Mouse (Mus musculus): Measurements from ENCODE around the gene Ms4a6d. TPM values are rescaled to one million over a fixed set of nuclear protein-coding genes. Genes with fewer than 3 reads are reported as not detected.

The Ms4a6d gene
- under 1 TPM; 0.50 to 0.54 TPM for total RNA-seq (2021)

DNA sequence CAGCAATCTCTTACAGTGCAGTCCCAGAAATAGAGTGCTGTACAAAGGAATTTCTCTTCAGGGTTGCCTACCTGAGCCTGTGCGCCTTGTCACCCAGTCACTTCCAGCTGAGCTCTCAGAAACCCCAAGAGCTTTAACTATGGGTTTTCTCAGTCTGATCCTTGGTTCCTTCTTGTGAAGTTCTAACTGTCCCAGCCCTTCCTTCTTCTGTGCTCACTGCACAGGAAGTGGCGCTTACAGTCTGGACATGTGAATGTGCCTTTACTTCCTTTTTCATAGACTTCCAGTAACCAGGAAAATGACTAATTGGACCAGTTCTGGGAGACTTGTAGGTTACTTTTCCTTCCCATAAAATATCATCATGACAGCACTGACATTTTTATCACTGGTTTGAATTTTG is at the start of gene Ms4a6d:
Gene Ms4a6d, minus strand, starts transcription at position 247 of the 400 bp plus-strand sequence.
- no peak for DNase-seq
- intact Hi-C loops (cut with DNase I) = loop anchor here (5.0 kb wide), 1 partner anchor 247 kb away; no protein-coding TSS in a partner anchor

DNA sequence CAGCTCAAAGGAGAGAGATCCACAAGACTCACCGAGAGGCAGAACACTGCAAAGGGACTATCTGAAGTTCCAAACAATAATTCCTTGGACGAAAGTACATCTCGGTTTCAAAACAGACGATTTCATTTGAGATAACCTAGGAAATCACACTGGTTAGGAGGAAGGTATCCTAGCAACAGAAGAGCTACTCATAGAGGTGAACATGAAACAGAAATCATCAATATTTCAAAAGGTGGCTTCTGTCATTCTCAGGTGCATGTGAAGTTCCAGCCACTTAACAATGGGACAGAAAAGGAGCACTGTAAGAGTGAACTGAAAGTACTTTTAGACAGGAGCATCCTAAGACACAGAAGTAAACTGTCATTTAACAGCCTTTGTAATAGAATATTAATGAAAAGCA is 44.9 kb upstream of the Ms4a6d start:
- intact Hi-C loops (cut with DNase I) = no loop called here
- no peak for DNase-seq

DNA sequence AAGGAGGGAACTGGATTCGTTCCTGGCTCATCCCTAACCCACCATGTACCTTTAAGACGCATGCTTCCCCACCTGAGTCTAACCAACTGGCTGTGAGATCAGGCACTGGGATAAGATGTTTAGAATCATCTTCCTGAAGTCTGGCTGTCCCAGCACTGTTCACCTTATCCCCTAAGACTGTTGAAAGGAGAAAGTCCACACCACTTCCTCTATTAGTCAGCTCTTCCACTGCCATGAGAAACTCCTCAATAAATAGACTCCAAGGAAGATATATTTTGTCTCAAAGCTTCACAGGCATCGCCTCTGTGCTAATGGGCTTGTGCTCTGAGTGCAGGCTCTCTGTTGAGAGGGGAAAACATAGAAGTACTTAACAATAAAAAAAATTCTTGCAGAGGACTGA is 41.5 kb upstream of the Ms4a6d start:
- intact Hi-C loops (cut with DNase I) = no loop called here
- no peak for DNase-seq

DNA sequence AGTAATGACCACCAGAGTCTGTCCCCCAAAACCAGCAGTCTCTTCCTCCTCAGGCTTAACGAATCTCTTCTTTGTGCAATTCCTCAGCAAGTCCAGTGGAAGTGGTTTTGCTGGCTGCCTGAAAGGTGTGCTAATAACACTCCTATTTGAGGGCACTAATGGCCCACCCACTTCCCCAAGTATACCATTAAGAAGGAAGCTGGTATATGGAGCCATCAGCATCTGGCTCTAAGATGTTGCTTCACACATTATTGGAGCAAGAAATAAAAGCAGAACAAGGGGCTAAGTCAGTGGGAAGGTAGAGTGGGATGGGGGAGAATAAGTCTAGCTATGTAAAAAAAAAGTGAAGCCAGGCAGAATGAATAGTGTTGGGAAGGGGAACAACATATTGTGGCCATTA is 36.1 kb upstream of the Ms4a6d start, which contains the start of gene Ms4a3:
Gene Ms4a3, minus strand, starts transcription at position 120 of the 400 bp plus-strand sequence.
- no peak for DNase-seq
- intact Hi-C loops (cut with DNase I) = no loop called here

DNA sequence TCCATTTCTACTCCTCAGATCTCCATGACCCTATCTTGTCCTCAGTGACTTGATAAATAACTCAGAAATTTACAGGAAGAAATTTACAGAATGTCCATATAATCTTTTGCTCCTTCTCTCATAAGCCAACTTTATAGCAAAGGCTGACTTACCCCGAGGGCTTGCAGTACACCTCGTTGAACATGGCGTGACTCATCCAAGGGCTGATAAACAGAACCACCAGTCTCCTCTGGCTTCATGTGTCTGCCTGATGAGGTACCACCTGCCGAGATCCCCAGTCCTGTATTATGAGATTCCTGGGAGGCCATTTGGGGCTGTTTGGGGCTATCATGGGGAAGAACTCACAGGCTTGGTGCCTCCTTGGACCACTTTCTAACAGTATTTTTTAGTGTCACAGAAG is 34.4 kb upstream of the Ms4a6d start:
- no peak for DNase-seq
- intact Hi-C loops (cut with DNase I) = no loop called here

DNA sequence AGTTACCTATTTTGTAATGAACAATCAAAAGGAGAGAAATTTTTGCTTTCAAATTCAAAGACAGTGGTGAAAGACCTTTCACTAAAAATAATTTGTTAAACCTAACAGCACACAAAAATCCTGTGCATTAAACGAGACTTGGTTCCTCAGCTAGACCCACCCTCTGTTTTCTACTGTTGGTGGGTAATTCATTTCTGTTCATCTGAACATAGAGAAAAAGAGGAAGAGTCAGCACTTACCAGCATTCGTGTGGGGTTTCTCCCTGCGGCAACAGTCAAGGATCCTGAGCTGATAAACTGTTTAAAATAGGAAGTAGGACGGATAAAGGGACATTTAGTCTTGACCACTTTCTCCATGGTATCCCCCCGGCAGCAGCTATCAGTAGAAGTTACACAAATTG is 30.9 kb upstream of the Ms4a6d start:
- DNase-seq = no peak

DNA sequence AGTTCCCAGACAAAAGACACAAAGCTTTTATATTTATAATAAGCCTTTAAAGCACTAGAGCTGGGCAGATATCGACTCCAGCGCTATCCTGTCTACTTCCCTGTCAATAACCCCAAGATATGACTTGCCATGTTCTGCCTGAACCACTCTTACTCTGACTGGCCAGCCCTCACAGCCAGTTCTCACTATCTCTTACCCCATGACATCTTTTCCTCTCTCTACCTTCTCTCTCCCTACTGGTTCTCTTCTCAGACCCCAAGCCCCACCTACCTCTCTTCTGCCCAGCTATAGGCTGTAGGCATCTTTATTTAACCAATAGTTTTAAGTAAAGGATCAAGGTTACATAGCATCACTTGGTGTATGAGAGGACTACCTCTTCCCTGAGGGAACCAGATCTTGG is 29.7 kb upstream of the Ms4a6d start:
- DNase-seq = no peak
- intact Hi-C loops (cut with DNase I) = no loop called here

More for the DNA sequence above, 30.9 kb upstream of the Ms4a6d start:
- intact Hi-C loops (cut with DNase I) = no loop called here

DNA sequence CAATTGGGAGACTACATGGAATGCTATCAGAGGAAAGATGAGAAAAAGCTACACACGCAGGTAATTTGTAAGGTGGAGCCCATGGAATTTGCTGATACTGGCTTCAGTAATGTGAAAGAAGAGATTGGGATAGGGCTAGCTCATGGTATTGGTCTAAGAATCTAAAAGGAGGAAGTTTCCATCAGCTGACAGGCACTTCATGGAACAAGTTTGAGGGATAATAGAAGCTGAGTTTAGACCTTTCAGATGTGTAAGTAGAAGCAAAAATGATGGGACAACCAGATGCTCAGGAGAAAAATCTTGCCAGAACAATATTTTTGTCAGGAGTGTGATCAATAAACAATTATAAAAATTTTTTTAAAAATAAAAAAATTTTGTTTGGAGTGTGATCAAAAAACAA is 29.1 kb upstream of the Ms4a6d start:
- DNase-seq = no peak

DNA sequence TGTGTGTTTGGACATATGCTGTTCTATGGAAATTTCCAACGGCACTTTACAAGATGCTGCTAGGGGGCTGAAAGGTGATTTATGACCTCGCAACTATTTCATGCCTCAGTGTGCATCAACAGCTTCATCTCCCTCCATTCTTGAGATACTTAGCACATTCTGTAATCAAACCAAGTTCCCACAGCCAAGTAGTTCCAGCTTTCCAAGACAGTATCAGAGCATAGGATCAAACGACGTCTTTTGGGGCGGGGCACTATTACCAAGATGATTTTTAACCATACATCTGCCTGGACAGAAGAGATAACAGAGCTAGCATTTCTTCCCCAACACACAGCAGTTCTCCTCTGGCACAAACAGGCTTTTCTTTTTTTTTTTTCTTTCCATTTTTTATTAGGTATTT is 20.6 kb upstream of the Ms4a6d start:
- intact Hi-C loops (cut with DNase I) = no loop called here

More for the DNA sequence above, 29.1 kb upstream of the Ms4a6d start:
- intact Hi-C loops (cut with DNase I) = no loop called here

DNA sequence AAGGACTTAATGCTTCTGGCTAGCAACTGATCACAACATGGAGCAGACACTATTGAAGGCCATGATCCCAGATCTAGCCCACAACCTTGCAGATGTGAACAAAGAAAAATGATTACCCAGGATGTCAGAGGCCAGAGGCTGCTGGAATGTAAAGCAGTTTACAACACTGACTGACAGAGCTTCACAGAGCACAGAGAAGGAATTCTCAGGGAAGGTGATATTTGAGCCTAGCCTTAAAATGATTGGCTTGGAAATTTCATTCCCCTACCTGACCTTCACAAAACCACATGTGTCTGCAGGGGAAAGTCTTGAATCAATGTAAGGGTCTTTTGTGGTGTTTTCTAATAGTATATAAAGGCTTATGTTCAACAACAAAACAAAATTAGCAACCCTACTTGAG is 20.2 kb upstream of the Ms4a6d start:
- intact Hi-C loops (cut with DNase I) = no loop called here
- no peak for DNase-seq

More for the DNA sequence above, 20.6 kb upstream of the Ms4a6d start:
- DNase-seq = no peak

DNA sequence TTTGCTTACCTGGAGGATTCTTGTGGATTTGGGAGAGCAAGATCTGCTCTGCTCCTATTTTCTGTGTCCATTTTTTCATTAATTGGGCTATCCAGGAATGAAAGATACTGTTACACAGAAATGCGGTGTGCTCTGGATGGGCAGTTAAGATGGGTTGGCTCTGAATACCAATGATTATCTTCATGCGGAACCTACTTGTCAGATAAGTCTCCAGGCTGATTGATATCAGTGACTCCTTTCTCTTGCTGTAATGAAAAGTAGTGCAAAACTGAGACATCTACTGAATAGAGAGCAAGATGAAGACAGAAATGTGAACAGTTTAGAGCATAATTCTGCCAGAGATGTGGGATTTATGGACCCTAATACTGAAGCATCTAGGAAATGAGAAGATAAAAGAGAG is 18.9 kb upstream of the Ms4a6d start, which contains the start of gene Ms4a2:
Gene Ms4a2, minus strand, starts transcription at position 169 of the 400 bp plus-strand sequence.
- DNase-seq = no peak
- intact Hi-C loops (cut with DNase I) = no loop called here

DNA sequence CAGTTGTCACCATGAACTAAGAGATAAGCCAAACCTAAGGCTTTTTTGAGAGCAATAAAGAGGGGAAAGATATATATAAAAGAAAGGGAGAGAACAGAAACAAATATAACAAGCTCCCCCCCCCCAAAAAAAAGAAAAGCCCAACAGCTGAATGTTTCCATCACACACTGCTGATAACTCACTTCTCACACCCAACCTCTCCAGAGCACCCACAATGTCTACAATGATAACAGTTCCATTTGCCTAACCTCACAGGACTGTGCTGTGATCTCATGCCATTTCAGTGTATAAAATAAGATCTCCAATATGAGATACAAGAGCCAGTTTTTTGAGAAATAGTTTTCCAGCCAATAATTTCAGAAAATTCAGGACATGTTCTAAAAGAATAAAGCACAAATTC is 13.3 kb upstream of the Ms4a6d start:
- no peak for DNase-seq
- intact Hi-C loops (cut with DNase I) = no loop called here

DNA sequence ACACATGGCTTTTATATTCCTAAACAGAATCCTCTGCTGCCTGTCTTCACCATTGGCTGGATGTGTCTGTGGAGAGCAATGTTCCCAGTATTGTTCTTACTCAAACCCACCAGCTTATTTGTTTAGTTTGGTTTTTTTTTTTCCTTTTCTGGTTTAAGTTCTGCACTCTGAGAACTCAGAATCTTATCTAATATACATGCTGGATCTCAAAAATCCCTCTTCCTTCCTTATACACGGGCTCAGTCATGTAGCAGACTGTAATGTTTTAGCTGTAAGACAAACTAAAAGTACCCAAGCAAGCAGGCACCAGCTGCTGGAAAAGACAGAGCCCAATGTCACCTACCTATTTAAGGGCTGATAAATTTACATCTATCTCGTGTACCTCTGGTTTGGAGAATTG is 10.2 kb upstream of the Ms4a6d start:
- DNase-seq = no peak
- intact Hi-C loops (cut with DNase I) = no loop called here

DNA sequence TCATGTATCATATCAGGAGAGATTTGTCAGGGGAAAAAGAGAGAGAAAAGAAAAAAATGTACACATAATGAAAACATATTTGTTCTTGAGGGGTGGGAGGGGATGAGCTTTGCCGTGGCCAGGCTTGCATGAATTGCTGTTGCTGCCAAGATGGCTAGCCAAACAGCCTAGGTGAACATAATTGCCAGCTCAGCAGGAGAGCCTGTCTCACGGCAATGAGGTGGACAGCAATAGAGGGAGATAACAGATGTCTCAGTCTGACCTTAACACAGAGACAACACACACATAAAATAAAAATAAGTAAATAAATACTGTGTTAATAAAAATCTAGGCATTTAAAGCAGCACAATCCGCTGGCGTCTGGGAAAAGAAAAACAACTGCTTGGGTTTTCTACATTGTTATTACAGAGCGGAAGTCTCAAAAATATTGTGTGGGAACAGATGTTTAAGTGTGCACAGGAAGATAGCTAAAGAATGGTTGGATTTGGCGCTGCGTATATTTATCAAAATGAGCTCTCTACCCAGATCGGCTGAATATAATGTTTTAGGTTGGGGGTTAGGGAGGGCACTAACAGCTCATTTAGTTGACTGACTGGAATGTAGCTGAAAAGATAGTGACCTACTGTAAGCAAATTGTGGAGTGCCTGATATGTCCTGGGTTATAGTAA is 9.3 kb upstream of the Ms4a6d start:
- intact Hi-C loops (cut with DNase I) = no loop called here
- peak; percentile 49 for DNase-seq

DNA sequence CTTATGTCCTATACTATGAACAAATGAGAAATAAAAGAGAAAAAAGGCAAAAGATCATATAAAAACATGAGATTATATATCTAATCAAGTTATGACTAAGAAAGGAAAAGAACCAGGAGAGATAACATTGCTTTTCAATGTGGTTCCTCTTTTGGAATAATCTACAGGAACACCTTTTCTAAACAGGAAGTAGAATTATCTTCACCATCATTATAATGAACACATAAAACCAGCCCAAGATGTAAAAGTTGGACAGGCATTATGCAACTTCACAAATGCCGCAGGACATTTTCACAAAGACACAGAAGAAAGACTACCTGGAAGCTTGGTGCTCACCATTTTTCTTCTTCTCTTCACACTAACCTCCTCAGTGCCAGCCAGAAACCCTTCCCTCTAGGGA is 8.4 kb upstream of the Ms4a6d start:
- DNase-seq = no peak
- intact Hi-C loops (cut with DNase I) = no loop called here

DNA sequence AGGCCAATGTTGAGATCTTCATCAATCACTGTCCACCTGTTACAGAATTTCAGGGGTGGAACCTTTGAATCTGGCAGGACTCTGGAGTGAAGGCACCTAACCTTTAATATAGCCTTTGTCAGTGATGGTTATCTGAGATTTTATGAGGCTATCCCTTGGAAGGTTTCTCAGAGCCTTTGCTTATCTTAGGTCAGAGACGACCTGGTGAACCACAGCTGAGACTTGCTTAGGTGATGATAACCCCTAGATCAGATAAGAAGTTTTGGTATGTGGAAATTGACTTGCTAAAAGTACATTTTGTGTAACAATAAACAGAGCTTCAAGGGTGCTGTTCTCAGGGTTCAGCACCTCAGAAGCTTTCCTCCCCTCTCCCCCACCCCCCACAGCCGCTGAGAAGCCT is 7.6 kb upstream of the Ms4a6d start:
- DNase-seq = no peak
- intact Hi-C loops (cut with DNase I) = no loop called here

DNA sequence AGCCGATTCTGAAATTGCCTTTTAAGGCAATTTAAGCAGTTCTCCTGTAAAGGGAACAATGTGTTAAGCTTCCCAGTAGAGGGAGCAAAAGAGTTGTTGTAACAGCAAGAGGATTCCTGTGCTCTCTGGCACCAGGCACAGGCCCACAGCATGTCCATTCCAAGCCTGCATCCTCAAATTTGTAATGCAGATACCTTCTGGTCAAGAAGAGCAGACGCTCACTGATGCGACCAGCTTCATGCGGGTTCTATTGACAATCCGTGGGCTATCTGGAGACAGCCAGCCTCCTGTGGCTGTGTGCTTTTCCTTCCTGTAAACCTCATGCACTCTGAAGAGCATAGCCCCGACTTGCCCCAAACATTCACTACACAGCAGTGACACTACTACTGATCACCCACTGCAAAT is 6.9 kb upstream of the Ms4a6d start:
- intact Hi-C loops (cut with DNase I) = loop anchor here (2.0 kb wide), 1 partner anchor 157 kb away; no protein-coding TSS in a partner anchor
- DNase-seq = peak; percentile 37

DNA sequence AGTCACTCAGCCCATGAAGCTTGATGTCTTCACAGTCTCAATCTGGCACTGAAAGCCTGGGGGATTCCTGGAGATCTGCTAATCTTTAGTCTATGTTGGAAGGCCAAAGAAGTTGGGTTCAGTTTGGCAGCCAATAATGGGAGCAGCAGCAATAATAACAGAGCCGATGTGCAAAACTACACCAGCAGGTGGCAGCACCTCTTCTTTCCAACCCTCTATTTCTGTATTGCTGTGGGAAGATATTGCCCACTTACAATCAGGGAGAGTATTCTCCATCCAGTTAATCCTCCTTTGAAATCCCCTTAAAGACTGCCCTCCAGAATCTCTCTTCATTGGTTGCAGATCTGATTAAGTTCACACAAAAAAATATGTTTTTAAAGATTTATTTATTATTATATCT is 3.5 kb upstream of the Ms4a6d start:
- peak; percentile 44 for DNase-seq
- intact Hi-C loops (cut with DNase I) = no loop called here

DNA sequence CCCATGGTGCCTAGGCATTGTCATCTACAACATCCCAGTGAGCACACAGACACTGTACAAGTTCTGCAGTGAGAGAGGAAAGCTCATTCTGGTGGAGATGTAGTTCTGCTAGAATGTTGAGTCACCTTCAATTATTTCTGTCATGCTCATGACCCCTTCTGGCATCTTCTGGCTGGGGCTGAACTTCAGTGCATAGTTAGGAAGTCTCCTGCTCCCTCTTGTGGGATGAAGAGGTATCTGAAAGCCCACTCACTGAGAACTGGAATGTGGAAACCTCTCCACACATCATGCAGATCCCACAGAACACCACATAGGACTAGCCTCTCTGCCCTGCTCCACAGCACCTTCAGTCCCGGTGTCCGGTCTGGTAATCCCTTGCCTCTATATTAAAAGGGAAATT is 2.6 kb downstream of the Ms4a6d start:
- intact Hi-C loops (cut with DNase I) = loop anchor here (5.0 kb wide), 1 partner anchor 245 kb away; no protein-coding TSS in a partner anchor
- DNase-seq = peak; percentile 18

DNA sequence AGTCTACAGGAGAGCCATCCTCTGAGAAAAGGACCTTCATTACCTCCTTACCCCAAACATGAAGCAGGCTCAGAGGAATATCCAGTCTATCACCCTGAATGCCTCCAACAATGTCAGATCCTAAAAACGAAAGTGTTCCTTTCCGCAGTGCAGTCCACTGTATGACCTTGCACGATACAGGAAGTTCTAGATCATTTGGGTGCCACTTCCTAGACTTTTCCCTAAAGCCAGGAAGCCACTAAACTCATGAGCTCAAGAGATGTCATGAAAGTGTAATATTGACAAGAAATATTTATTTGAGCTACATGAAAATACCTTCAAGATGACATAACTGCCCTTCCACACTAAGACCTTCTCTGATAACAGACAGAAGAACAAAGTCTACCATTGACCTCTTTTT is 3.3 kb downstream of the Ms4a6d start:
- no peak for DNase-seq
- intact Hi-C loops (cut with DNase I) = loop anchor here (5.0 kb wide), 1 partner anchor 244 kb away; no protein-coding TSS in a partner anchor

DNA sequence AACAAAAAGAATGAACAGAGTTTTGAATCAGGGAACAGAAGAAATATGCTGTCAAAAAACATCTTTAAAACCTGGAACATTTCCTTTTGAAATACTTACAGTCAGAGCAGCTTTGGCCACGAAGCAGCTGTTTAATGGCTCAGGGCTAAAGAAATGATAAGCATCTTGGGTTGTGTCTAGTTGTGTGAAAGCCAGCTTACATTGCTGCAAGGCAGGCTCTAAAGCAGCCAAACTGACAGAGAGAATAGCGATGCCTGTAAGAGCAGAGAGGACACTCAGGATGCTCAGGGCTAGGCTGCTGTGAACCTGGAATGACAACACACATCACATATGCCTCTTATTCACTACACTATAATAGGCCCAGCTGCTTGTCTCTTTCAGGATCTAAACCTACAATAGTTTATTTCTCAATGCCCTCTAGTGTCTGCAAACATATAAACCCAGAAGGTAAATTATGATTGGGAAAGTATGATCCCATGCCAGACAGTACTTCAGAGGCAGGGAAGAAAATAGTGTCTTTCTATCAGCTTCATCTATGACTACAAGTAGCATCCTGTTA is 14.7 kb downstream of the Ms4a6d start:
- no peak for DNase-seq
- intact Hi-C loops (cut with DNase I) = no loop called here

DNA sequence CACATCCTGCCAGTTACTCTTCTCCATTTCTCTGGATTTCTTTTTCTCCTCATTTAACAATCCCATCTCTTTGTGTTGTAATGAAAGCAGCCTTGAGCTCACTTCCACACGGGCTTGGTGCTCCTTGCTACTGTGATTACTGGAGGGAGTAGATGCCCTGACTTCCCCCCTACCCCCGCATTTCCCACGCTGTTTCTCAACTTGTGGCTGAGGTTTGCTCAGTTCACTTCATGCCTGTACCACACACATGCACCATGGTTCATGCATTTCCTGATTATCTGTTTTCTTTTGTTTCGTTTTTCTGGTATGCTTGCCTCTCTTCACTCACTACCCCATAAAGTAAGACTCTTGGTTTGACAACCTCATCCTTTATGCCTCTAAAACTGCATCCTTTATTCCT is 15.4 kb downstream of the Ms4a6d start:
- no peak for DNase-seq
- intact Hi-C loops (cut with DNase I) = no loop called here
